Mouse (Mus musculus): ENCODE results near the gene Rab4b.

The Rab4b gene

DNA sequence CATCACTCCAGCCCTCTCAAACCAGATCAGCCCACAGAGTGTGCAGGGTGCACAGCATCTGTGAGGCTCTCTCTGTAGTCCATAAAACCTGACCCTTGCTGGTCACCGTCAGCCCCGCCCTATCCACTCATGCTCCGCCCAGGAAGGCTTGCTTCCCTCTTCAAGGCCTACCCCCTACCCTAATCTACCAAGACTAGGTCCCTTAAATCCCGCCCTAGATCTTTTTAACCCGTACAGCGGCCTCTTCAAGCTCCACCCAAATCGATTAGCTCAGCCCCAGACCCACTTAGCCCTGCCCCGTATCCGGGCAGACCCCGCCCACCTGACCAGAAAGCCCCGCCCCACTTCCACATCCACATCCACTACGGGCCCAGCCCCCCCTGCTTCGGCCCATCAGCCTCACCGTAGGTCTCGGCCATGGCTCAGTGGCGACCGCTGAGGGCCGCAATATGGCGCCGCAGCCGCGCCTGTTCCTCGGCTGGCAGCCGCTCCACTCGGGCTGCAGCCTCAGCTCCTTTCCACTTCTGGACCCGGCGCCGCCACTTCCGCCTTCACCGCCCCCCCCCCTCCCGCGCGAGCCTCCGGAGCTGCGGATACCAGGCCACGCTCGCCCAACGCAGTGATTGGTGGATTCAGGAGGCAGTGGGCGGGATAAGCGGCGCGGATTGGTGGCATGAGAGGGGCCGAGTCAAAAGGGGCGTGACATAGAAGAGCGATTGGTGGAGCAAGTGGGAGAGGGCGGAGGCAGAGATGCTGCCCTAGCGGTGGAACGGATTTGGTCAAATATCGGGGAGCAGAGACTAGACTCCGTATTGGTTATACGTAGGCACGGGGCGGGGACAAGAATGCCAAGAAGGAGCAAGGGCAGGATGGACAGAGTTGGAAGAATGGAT is at the start of gene Rab4b:
Rab4b (minus strand) TSS at position 573 of the 893 bp plus-strand sequence.
- DNase-seq (ENCODE audit: low spot score), result peak; percentile 98

DNA sequence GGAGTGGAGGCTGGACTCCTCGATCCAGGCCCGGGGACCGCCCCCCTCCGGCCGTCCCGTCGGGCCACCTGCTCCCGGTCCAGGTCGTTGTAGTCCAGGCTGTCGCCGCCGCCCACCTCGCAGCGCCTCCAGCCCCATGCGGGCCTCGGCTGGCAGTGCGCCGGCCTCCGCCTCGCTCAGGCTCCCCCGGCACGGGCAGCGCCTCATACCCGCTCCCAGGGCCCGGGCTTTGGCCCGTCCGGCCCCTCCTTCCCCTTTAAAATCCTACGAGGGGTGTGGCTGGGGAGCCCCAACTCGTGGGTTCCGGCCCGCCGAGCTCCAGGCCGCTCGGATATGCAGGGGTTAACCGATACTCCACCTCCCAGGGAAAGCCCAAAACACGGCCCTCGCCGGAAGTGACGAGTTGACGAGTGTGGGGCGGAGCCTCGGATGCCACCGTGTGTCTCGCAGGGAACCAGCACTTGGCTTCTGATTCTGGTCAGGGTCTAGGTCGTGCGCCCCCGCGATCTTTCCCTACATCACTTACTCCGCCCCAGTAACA is 49.7 kb upstream of the Rab4b start, which contains the start of gene Itpkc:
Itpkc (minus strand) TSS at position 381 of the 541 bp plus-strand sequence.
- DNase-seq (ENCODE audit: low spot score), result peak; percentile 91

DNA sequence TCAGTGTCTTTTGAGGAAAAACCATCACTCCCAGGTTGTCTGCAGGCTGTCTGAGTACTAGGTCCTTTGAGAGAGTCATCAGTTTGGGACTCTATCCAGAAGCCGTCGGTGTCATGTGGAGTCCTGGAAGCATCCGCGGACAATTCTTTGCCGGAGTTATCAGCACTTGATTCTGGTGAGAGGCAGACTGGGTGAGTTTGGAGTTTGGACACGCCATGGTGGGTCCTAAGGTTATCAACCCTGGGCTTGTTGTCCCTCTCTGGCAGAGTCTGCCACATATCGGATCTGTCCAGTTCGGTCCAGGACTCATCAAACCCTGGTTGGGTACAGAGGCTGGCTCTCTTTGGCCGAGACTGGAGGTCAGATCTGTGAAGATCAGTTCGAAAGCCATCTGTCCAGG is 49.0 kb upstream of the Rab4b start:
- no peak for DNase-seq (ENCODE audit: low spot score)

DNA sequence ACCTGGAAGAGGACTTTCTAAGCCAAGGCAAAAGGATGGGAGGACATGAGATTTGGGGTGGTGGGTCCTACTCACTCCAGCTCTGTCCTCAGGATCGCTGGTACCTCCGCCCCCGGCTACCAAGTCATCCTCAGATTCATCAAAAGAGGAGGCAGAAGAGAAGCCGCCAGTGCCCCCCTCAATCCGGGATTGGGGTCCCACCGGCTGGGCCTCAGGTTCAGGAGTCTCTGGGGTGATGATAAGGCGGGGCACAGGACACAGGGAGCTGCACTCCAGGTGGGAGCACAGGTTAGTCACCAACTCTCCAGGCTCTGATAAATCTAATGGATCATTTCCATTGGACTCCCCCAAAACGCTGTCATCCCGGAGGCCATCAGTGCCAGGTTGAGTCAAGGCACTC is 48.6 kb upstream of the Rab4b start:
- DNase-seq (ENCODE audit: low spot score), result no peak

DNA sequence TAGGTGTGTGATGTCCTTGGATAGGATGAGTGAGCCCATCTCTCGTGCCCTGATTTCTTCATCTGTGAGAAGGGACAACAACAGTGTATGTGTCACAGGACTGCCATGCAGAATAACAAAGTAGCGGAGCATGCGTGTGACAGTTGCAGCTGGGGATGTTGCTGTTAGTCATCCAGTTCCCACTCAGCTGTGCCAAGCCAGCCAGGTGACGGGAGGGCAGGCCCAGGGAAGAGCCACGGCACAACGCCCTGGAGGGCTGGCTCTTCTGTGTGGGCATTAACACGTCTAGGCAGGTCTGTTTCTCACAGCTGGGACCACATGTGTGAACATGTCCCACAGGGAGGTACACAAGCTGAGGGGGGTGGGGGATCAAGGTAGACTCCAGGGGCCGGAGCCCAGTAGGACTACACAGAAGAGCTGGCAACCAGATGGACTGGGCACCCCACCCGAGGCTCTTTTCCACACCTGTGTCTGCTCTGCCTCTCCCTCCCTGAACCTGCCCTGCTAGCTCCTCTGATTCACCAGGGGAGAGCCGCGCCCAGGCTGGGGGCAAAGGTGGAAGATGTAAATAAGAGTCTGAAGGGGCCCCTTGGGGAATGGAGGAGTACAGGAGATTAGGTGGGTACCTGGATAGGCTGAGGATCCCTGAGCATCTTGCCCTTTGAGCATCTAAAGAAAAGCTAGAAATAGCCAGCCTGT is 46.3 kb upstream of the Rab4b start:
- DNase-seq (ENCODE audit: low spot score), result no peak

DNA sequence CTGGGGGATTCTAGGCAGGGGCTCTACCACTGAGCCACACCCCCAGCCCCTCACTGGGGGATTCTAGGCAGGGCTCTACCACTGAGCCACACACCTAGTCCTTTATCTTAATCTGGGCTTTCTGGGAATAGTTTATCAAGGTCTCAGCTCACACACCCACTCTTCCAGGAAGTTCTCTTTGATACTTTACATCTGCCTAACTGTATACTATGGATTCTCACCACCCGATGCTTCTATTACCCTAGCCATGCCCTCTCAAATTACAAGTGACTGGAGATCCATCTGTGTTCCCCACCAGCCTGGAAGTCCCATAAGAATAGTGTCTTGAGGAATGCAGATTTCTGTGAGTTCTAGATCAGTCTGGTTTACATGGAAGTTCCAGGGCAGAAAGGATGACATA is 43.8 kb upstream of the Rab4b start:
- DNase-seq (ENCODE audit: low spot score), result no peak

DNA sequence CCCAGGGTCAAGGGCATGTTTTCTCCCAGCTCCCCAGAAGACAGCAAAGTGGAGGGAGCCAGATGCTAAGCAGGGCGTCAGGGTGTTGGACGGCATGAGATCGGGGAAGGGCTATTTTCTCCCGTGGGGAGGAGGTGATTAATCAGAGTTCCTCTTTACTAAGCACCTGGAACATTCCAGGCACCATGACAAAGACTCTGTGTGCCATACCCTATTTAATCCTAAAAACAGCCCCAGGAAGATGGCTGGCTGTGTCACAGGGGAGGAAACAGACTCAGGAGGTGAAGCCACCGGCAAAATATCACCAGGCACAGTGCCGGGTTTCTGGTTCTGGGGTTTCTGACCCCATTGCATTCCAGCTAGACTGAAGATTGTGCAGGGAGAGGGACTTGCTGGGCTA is 43.2 kb upstream of the Rab4b start:
- no peak for DNase-seq (ENCODE audit: low spot score)

DNA sequence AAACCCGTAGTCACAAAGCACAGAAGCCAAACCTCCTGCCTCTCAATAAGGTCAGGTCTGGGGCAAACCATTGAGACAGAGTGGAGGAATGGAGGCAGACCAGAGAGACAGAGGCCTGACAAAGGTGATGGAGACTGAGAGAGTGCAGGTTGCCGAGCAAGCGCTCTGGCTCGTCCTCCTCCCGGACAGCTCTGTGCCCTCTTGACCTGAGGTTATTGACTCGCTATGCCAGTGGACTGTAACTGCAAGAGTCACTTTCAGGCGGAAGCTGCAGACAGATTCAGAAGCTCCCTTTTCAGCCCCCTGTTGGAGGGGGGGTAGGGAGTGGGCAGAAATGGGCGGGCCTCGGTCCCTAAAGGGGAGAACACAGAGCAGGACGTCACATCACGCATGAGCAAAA is 41.2 kb upstream of the Rab4b start:
- DNase-seq (ENCODE audit: low spot score), result no peak

DNA sequence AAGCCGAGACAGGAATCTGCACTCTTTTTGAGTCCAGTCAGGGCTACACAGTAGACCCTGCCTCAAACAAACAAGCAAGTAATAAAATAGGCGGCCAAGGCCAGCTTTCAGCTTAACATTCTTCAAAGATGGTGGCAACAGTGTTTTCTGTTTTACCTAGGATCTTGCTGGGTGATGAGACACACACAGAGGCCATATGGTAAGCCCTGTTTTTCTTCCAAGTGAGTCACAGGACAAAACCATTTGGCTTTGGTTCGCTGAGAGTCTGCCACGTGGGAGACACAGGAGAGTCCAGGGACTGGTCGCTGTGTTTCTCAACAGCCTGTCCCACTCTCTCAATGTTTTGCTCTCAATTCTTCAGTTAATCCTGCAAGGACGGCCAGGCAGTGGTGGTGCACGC is 39.9 kb upstream of the Rab4b start:
- DNase-seq (ENCODE audit: low spot score), result no peak

DNA sequence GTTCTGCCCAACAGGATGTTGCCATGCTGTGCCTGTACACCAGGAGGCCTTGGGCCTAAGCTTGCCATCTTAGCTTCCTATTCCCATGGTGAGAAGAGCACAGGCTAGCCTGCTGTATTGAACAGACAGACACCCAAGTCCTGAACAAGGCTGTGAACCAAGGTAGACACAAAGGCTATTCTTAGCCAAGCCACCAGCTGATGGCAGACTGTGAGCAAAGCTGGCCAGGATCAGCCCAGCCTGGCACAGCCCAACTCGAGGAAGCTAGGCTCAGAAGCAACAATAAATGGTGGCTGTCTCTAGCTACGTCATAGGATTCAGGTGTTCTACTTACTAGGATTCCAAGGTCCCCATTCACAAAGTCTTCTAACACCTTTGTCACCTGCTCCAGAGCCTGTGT is 33.9 kb upstream of the Rab4b start:
- DNase-seq (ENCODE audit: low spot score), result no peak

DNA sequence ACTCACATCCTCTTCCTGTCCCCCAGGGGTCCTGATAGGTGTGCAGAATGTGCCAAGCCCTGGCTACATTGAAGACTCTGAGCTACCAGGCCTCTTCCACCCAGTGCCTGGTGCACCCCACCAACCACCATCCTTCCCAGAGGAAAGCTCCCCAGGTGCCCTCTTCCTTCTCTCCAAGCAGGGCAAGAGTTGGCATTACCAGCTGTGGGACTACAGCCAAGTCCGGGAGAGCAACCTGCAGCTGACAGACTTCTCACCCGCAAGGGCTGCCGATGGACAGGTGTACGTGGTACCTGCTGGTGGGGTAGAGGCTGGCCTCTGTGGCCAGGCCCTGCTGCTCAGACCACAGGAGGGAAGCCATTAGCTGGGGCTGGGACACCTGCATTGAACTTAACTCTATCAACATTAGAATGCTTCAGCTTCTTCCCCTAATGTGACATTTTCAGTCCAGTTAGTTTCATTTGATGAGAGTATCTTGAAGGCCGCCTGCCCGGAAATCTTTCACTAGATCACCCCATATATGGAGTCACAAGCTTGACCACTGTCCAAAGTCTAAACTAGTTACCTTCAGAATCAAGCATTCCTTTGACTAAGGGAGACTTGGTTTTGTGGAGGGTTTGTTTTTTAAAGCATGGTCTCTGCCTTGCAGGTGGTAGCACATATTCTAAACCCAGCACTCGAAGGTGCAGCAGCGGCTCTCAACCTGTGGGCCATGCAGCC is 25.2 kb upstream of the Rab4b start:
- DNase-seq (ENCODE audit: low spot score), result no peak

DNA sequence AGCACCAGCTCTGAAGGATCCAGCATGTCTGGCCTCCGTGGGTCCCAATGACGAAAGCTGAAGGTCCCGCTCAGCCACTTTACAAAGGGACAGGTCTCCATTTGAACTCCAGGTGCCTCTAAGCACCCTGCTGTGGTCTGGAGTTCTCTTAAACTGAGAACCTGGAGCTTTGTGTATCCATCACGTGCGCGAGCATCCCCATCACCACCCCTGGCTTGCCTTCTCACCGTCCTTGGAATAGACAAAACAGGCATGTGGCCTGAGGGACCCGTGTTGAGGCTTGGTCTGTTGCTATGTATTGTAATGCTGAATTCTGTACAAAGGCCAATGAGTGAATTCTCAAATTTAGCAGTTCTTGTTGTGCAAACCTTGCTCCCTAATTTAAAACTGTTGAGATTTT is 20.1 kb upstream of the Rab4b start:
- no peak for DNase-seq (ENCODE audit: low spot score)

DNA sequence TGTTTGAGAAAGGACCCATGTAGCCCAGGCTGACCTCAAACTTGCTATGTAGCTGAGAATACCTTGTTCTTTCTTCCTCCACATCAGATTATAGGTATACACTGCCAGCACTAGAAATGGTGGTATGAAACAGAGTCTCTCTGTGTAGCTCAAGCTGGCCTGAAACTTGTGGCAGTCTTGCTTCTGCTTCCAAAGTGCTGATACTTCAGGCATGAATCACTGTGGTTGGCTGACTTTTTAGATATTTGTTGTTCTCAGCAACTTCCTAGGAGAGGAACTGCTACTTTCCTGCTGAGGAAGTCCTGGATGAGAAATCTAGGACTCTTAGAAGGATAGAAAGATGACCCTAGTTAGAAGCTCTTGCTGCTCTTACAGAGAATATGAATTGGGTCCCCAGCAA is 19.7 kb upstream of the Rab4b start:
- DNase-seq (ENCODE audit: low spot score), result no peak

DNA sequence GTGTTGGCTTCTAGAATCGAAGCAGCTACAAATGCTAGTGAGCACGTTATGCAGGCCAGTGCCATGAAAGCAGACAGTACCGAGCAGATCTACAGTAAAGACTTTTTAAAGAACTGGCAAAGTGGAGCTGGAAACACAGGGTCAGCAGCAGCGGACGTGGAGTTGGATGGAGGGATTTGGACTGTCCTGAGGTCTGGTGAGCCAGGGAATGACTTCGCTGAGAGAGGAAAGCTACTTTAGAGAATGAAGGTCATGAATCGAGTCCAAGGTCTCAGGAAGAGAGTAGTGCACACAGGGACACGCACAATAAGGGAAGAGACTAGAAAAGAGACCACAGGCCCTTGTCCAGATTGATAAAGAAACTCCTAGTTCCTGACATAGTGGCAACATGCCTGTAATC is 18.9 kb upstream of the Rab4b start:
- no peak for DNase-seq (ENCODE audit: low spot score)

DNA sequence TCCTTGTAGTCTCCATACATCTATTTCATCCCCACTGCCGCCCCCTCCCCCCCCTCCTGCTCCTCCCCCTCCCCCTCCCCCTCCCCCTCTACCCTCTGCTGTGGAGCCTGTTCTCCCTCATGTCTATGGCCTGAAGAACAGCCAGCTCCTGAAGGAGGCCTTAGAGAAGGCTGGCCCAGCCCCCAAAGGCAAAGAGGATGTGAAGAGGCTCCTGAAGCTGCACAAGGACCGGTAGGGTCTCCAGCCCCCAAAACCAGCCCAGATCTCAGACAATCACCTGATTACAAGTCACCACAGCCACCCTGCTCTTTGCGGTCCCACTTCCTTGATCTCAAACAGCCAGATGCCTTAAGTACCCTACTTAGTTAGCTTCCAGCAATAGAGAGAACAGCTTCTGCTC is 18.4 kb upstream of the Rab4b start:
- DNase-seq (ENCODE audit: low spot score), result no peak

DNA sequence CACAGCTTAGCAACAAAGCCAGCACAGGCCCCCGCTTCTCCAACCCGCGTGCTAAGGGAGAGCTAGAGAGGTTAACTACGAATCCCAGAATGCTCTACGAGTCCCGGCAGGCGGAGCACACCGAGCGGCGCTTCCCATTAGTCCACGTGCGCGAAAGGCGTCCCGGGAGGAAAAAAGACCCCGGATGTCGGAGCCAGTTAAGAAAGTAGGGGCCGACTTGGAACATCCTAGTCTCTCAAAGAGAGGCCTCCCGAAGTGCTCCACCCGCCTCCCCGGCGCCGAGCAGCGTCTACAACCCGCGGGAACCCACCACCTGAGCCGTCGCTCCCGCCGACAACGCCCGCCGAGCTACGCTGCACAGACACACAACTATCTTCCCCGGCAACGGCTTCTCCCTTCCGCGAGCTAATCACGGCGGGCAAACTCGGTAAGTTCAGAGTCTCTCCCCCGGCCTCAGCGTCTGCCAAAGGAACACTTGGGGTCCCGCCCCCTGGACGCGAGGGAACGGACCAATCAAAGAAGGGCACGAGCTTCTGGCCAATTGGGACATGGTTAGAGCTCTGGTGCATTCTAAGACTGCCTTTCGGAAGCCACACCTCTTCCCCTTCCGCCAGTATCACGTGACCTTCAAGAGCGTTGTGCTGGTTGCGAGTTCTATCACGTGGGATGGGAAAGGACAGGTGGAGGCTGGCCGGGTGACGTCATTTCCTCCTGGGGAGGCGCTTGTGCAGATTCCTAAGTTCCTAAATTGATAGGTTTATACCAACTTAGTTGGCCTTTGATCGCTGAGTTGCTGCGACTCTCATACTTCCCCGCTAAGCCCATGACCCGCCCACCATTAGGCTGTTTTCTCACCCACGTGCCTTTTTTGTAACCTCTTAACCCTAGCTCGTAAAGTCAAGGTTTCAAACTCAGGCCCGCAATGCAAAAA is 17.2 kb upstream of the Rab4b start, which contains the start of the genes BC024978 and Snrpa:
BC024978 (plus strand) TSS at position 101 of the 931 bp plus-strand sequence.
Snrpa (minus strand) TSS at position 591 of the 931 bp plus-strand sequence.
- DNase-seq (ENCODE audit: low spot score), result peak; percentile 91

DNA sequence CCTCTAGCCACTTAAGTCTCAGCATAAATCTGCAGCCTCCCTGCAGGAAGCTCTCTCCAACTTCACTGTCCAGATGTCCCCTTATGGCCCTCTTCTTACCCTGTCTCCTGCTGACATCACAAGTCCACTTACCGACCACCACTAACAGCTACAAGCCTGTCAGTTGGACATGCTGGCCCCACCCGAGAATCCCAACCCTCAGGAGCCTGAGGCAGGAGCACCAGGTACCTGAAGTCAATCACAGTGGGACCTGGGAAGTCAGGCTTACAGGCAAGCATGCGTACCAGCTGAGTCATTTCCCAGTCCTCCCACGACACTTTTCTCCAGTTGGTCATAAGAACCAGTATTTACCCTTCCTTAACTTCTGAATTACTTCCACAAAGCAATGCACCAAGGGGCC is 15.0 kb upstream of the Rab4b start:
- no peak for DNase-seq (ENCODE audit: low spot score)

DNA sequence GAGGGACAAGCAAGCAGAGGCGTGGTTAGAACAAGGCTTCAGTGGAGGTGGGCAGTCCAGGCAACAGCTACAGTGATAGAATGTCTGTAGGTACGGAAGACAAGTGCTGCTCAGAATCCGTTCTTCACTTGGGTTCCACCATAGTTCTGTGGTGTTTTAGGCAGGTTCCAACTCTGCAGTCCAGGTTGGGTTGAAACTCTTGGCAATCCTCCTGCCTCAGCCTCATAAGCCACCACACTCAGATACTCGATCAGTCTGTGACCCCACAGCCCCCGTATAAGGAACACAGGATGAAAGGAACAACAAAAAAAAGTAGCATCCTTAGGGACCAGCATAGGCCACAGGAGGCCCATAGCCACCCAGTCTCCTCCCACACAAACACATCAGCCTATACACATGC is 13.7 kb upstream of the Rab4b start:
- no peak for DNase-seq (ENCODE audit: low spot score)

DNA sequence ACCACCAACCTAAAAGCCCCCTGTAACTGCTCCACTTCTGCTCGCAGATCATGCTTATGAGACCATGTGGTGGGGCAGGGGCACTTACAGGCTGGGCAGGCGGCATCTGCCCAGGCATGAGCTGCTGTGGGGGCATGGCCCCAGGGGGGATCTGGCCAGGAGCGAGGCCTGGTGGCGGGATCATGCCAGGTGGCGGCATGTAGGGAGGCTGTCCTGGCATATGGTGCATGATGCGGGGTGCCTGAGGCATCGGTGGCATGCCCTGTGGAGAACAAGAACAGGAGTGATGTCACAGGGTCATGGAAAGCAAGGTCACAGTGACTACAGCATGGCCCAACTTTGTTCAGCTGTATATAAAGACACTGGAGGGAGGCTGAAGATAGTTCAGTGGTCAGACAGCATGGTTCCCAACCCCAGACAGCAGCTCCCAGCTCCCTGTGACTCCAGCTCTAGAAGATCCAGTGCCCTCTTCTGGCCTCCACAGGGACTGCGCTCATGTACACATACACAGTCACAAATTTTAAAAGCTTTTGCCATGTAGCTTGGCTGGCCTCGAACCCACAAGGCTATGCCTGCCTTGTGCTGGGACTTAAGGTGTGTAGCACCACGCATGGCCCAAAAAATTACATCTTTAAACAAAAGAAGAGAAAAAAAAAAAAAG is 10.7 kb upstream of the Rab4b start:
- no peak for DNase-seq (ENCODE audit: low spot score)

DNA sequence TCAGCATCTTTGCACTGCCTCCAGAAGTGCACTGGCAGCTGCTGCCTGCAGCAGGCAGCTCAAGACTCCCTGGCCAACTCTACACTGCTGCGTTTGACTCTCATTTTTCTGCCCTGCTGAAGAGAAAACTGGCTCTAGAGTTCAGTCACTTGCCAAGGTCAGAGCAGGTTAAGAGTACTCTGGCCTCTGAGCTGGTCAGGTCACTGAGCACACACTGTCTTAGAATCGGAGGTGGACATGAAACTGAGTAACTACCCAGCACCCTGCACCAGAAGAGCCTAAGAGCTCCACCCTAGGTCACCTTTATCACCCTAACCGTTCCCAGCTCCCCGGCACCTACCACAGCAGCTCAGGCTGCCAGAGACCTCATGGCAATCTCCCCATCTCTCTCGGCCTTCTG is 7.3 kb upstream of the Rab4b start:
- no peak for DNase-seq (ENCODE audit: low spot score)

DNA sequence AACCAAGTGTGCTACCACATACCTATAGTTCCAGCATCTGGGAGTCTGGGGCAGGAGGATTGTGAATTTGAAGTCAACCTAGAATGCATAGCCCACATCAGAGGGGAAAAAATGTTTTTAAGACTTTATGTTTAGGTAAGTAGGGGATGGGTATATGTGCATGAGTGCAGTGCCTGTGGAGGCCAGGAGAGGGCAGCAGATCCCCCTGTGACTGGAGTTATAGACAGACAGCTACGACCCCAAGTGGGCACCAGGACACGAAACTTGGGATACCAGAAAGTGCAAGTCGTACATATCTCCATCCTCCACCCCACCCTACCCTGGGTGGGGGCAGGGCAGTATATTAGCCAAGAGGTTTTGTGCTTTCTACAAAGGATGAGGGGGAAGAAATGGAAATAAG is 6.3 kb upstream of the Rab4b start:
- no peak for DNase-seq (ENCODE audit: low spot score)

Measured in ovary, postnatal 36 days (tissue).